Mouse (Mus musculus) olfactory bulb, adult 2 months (tissue): Measurements from ENCODE around the gene Fabp3.

ENCODE experiments used
- CTCF ChIP-seq: fragments of 200-500 bp; IDR thresholded peaks from 2 replicates; pipeline ENCODE4 v1.5.1; 2012; ENCODE audit warnings: low read depth, mild to moderate bottlenecking, low read length, moderate library complexity; ENCODE audit not compliant: insufficient read depth
- POLR2A ChIP-seq: fragments of 200-500 bp; IDR thresholded peaks from 2 replicates; pipeline ENCODE4 v1.6.1; 2012; ENCODE audit warnings: mild to moderate bottlenecking, low read depth, low read length, moderate library complexity; ENCODE audit not compliant: insufficient read depth

DNA sequence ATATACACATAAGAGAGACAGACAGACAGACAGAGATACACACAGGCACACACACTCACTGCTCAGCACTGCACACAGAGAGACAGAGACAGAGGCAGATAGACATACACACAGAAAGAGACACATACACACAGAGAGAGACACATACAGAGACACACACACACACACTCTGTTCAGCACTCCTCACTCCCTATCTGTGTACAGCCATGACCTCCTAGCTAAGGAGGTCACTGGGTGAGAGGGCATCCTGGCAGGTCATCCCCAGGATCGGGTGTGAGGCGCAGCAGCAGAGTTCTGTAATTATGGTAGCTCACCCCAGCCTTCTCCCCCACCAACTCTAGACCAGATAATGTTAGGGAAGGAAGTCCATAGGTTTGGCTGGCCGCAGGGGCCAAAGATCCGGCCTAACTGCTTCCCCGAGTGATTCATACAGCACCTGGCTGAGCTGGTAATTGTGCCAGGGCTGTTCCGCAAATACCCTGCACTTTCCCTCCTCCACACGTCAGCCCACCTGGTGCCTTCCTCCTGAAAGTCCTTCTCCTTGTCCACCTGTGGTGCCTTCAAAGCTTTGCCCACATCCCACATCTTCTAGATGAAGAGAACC lies 31.7 kb upstream of the Fabp3 start:
- TF ChIP-seq CTCF (no peak), POLR2A (no peak)
